Mouse (Mus musculus) midbrain, postnatal 0 days (tissue): ENCODE measurements around the gene Atp8b3. TPM values are rescaled to one million over a fixed set of nuclear protein-coding genes. Genes with fewer than 3 reads are reported as not detected.

ENCODE experiments used
- ATAC-seq: fragments of 200-750 bp; cut with Nextera tagmentation; 2 replicates; pipeline ENCODE4 v1.8.0; 2017; ENCODE audit warnings: moderate number of reproducible peaks, mild to moderate bottlenecking, moderate TSS enrichment, moderate library complexity; ENCODE audit not compliant: low FRiP score
- DNase-seq: peaks from one replicate; pipeline ENCODE4 v3.0.0-alpha.2; 2015; ENCODE audit warnings: low spot score
- H3K27ac ChIP-seq: fragments of 300-500 bp; sonication (generic); 2 replicates; pipeline ENCODE4 v1.5.1; 2014; ENCODE audit warnings: low read depth, mild to moderate bottlenecking, low read length, mixed read lengths
- H3K27me3 ChIP-seq: fragments of 300-500 bp; sonication (generic); 2 replicates; pipeline ENCODE4 v1.6.1; 2014; ENCODE audit warnings: low read length, control low read depth, mixed read lengths; ENCODE audit not compliant: insufficient read depth
- H3K36me3 ChIP-seq: fragments of 300-500 bp; sonication (generic); 2 replicates; pipeline ENCODE4 v1.6.1; 2014; ENCODE audit warnings: low read length, control low read depth, mixed read lengths; ENCODE audit not compliant: insufficient read depth
- H3K4me1 ChIP-seq: fragments of 300-500 bp; sonication (generic); 2 replicates; pipeline ENCODE4 v1.6.1; 2014; ENCODE audit warnings: mild to moderate bottlenecking, control low read depth, antibody characterized with exemption, low read length, mixed read lengths; ENCODE audit not compliant: insufficient read depth
- H3K4me2 ChIP-seq: fragments of 300-500 bp; sonication (generic); 2 replicates; pipeline ENCODE4 v1.6.1; 2014; ENCODE audit warnings: low read depth, mild to moderate bottlenecking, low read length, mixed read lengths; ENCODE audit not compliant: poor library complexity, severe bottlenecking
- H3K4me3 ChIP-seq: fragments of 300-500 bp; sonication (generic); 2 replicates; pipeline ENCODE4 v1.5.1; 2014; ENCODE audit warnings: low read depth, mild to moderate bottlenecking, low read length, moderate library complexity
- H3K9ac ChIP-seq: fragments of 300-500 bp; sonication (generic); replicated peaks from 2 replicates; pipeline ENCODE4 v1.6.1; 2014; ENCODE audit warnings: mild to moderate bottlenecking, low read length, moderate library complexity, mixed read lengths; ENCODE audit not compliant: poor library complexity, severe bottlenecking
- H3K9me3 ChIP-seq: fragments of 300-500 bp; sonication (generic); 2 replicates; pipeline ENCODE4 v1.6.1; 2016; ENCODE audit warnings: low read length, control low read depth
- CTCF ChIP-seq: IDR thresholded peaks from 2 replicates; pipeline ENCODE4 v1.5.1; 2016; ENCODE audit warnings: antibody characterized with exemption, mild to moderate bottlenecking
- WGBS: fragments of 180-500 bp; shearing (Covaris S2); extraction: QIAGEN DNeasy Blood & Tissue Kit; methylation state at CpG from one replicate; pipeline ENCODE4 v1.1.7; 2014; 5-methylcytosine and 5-hydroxymethylcytosine counted together
- polyA plus RNA-seq: library from polyadenylated mRNA; unstranded; fragments of >200 nt; fragmentation: Nextera tagmentation; extraction: Ambion mirVana; gene quantifications from 2 replicates; pipeline ENCODE4 v1.2.1, GENCODE M21; 2015
- total RNA-seq: library from RNA; depleted of rRNA; stranded (reverse); fragments of >200 nt; gene quantifications from 2 replicates; pipeline ENCODE4 v1.2.3, GENCODE M21; 2014; rRNA removed

Gene Atp8b3
- total RNA-seq = 0.71 and 0.93 TPM in 2 replicates
- polyA plus RNA-seq = 0.90 and 1.1 TPM in 2 replicates

GRCm38 (mm10) chr10:80538710-80539394 is at the start of gene Atp8b3:
Gene Atp8b3, minus strand, starts transcription at chr10:80539124.
- DNase-seq (peak; percentile 43), ATAC-seq (0 out of 2 replicates have a peak, but pooled peaks have one; percentile 24)
- WGBS = 4% methylated on average over 30 of the region's 30 CpGs
- H3K4me3 ChIP-seq = peak within 1 kb of the TSS; percentile 15; the same call in 1 of the 2 replicates
- H3K4me1 ChIP-seq = no peaks in the 10 kb centered on the region
- no peak within 1 kb of the TSS for H3K27ac ChIP-seq
- H3K9ac ChIP-seq = no peak within 1 kb of the TSS
- peaks cover 23% of the 10 kb centered on the region for H3K36me3 ChIP-seq
- peaks cover 20% of the 10 kb centered on the region for H3K27me3 ChIP-seq
- H3K4me2 ChIP-seq = peak within 1 kb of the TSS; percentile 30; the same call in 1 of the 2 replicates
- TF ChIP-seq CTCF = peak; percentile 27; the same call in 1 of the 2 replicates
- no peaks in the 10 kb centered on the region for H3K9me3 ChIP-seq

GRCm38 (mm10) chr10:80587305-80587657 is 48.4 kb upstream of the Atp8b3 start:
- DNase-seq = no peak
- TF ChIP-seq CTCF = no peak
- H3K9ac ChIP-seq = no peak overlapping the region
- no peak overlapping the region for H3K4me3 ChIP-seq
- no peaks in the 10 kb centered on the region for H3K27me3 ChIP-seq
- H3K4me2 ChIP-seq = no peak overlapping the region
- no peak for ATAC-seq
- H3K9me3 ChIP-seq = no peaks in the 10 kb centered on the region
- peaks cover 28% of the 10 kb centered on the region for H3K36me3 ChIP-seq
- 29% methylated on average over 2 of the region's 4 CpGs for WGBS
- 0 out of 2 replicates have a peak overlapping the region, but pooled peaks have one; percentile 47 for H3K27ac ChIP-seq
- peaks cover 12% of the 10 kb centered on the region for H3K4me1 ChIP-seq

GRCm38 (mm10) chr10:80586407-80587304 is 47.7 kb upstream of the Atp8b3 start:
- 95% methylated on average over 50 of the region's 51 CpGs for WGBS
- H3K9me3 ChIP-seq = no peaks in the 10 kb centered on the region
- no peak overlapping the region for H3K4me3 ChIP-seq
- 0 out of 2 replicates have a peak overlapping the region, but pooled peaks have one; percentile 47 for H3K27ac ChIP-seq
- peaks cover 12% of the 10 kb centered on the region for H3K4me1 ChIP-seq
- no peak overlapping the region for H3K9ac ChIP-seq
- ATAC-seq = no peak
- TF ChIP-seq CTCF = no peak
- H3K36me3 ChIP-seq = peaks cover 28% of the 10 kb centered on the region
- DNase-seq = no peak
- H3K4me2 ChIP-seq = no peak overlapping the region
- H3K27me3 ChIP-seq = no peaks in the 10 kb centered on the region

- H3K9me3 ChIP-seq = no peaks in the 10 kb centered on the region
- H3K27ac ChIP-seq = no peak overlapping the region
- no peak overlapping the region for H3K4me2 ChIP-seq
- ATAC-seq (no peak), DNase-seq (no peak)
- no peaks in the 10 kb centered on the region for H3K27me3 ChIP-seq
- no peak overlapping the region for H3K4me3 ChIP-seq
- no peak for TF ChIP-seq CTCF
- 93% methylated on average over 8 of the region's 8 CpGs for WGBS
- H3K9ac ChIP-seq = no peak overlapping the region
- peaks cover 28% of the 10 kb centered on the region for H3K36me3 ChIP-seq
- H3K4me1 ChIP-seq = peaks cover 12% of the 10 kb centered on the region
Observed at GRCm38 (mm10) chr10:80585581-80585980, 46.7 kb upstream of the Atp8b3 start.

- 76% methylated on average over 12 of the region's 12 CpGs for WGBS
- Histone ChIP-seq H3K36me3 (peaks cover 28% of the 10 kb centered on the region), H3K4me2 (no peak overlapping the region), H3K4me1 (peaks cover 12% of the 10 kb centered on the region), H3K27me3 (no peaks in the 10 kb centered on the region), H3K4me3 (no peak overlapping the region), H3K9me3 (no peaks in the 10 kb centered on the region), H3K9ac (no peak overlapping the region), H3K27ac (no peak overlapping the region)
- no peak for TF ChIP-seq CTCF
- DNase-seq = no peak
- ATAC-seq = no peak
Observed at GRCm38 (mm10) chr10:80584642-80585552, 46.0 kb upstream of the Atp8b3 start.
